Mouse (Mus musculus): ENCODE data around the gene Slc41a3. TPM values are rescaled to one million over a fixed set of nuclear protein-coding genes. Genes with fewer than 3 reads are reported as not detected.
"Not testable (repeated sequence)": the region's sequence is repeated elsewhere in the genome, so short reads cannot be mapped to it uniquely, and the experiment has no call there.

Slc41a3 gene
- polyA plus RNA-seq, 1 experiment from 2014 or later = 8.1 TPM

DNA sequence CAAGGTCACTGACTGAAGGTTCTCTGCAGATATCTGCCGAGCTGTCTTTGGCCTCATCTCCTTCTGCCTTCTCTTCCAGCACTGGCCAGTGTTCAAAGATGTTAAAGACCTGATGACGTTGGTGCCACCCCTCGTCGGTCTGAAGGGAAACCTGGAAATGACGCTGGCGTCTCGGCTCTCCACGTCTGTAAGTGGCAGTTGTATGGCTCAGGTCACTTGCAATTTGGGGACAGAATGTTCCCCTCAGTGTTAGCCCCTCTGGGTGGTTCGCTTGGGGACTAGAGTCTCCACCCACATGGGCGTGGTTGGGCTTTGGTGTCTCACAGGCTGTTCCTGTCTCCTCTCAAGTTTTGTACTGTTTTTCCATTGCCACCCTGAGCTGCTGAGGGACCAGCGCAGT is 20.2 kb downstream of the Slc41a3 start:
- Histone ChIP-seq H3K9ac (replicated peaks; ENCODE audit: low read depth, low read length) (no peak overlapping the region), H3K27ac (ENCODE audit: low read depth, low read length) (no peak overlapping the region), H3K4me2 (ENCODE audit: low read depth, low read length) (no peak overlapping the region), H3K9me3 (ENCODE audit: control insufficient read depth, low read length) (no peaks in the 10 kb centered on the region), H3K4me3 (ENCODE audit: low read depth, low read length) (no peak overlapping the region), H3K36me3 (ENCODE audit: control insufficient read depth, insufficient read depth, low read length) (no peaks in the 10 kb centered on the region), H3K27me3 (ENCODE audit: control insufficient read depth, insufficient read depth, low read length) (no peaks in the 10 kb centered on the region), H3K4me1 (ENCODE audit: control insufficient read depth, insufficient read depth, low read length) (no peaks in the 10 kb centered on the region)
- no peak for ATAC-seq (ENCODE audit: low read depth)
- 69% methylated on average over 11 of the region's 11 CpGs for WGBS

DNA sequence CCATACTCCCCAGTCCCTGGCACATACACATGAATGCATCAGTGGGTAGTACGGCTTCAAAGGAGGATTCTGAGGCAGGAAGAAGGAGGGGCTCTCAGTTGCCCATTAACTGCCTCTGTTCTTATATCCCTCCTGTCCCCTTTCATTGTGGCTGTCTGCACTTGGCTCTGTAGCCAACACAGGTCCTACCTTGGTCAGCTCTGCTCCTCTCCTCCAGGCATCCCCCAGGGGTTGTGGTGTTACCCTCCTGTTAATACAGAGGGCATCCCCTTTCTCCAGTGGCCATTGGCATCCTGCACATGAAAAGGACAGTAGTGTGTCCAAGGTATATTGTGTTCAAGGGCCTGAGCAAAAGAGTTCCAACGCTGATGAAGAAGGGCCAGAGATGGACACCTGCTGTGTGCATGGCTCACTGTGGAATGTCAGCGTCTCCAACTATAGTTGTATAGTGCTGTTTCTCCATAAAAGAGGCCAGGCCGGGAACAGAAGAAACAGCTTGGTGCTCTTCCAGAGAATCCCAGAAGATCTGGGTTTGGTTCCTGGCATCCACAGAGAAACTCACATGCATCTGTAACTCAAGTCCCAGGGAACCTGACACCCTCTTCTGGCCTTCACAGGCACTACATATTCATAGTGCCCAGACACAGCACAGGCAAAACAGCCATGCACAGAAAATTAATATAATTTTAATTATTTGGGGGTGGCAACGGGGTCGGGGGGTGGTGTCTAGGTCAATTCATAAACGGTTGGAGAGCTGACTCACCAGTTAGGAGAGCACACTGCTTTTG is 20.9 kb downstream of the Slc41a3 start:
- Histone ChIP-seq H3K27me3 (ENCODE audit: control insufficient read depth, insufficient read depth, low read length) (no peaks in the 10 kb centered on the region), H3K27ac (ENCODE audit: low read depth, low read length) (no peak overlapping the region), H3K36me3 (ENCODE audit: control insufficient read depth, insufficient read depth, low read length) (no peaks in the 10 kb centered on the region), H3K4me2 (ENCODE audit: low read depth, low read length) (no peak overlapping the region), H3K4me1 (ENCODE audit: control insufficient read depth, insufficient read depth, low read length) (no peaks in the 10 kb centered on the region), H3K4me3 (ENCODE audit: low read depth, low read length) (no peak overlapping the region), H3K9me3 (ENCODE audit: control insufficient read depth, low read length) (no peaks in the 10 kb centered on the region), H3K9ac (replicated peaks; ENCODE audit: low read depth, low read length) (no peak overlapping the region)
- no peak for ATAC-seq (ENCODE audit: low read depth)
- 69% methylated on average over 7 of the region's 7 CpGs for WGBS

DNA sequence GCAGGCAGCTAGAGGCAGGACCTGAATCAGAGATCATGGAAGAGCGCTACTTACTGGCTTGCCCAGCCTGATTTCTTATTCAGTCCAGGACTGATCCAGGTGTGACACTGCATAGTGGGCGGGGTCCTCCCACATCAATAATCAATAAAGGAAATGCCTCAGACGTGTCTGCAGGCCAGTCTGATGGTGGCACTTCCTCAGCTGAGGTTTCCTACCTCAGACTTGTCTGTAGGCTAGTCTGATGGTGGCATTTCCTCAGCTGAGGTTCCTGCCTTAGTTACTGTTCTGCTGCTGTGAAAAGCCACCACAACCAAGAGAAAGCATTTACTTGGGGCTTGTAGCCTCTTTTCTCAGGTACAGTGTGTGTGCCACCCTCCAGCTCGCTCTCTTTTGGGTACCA is 23.0 kb downstream of the Slc41a3 start:
- Histone ChIP-seq H3K4me3 (ENCODE audit: low read depth, low read length) (no peak overlapping the region), H3K36me3 (ENCODE audit: control insufficient read depth, insufficient read depth, low read length) (no peaks in the 10 kb centered on the region), H3K4me1 (ENCODE audit: control insufficient read depth, insufficient read depth, low read length) (no peaks in the 10 kb centered on the region), H3K27ac (ENCODE audit: low read depth, low read length) (no peak overlapping the region), H3K9ac (replicated peaks; ENCODE audit: low read depth, low read length) (no peak overlapping the region), H3K9me3 (ENCODE audit: control insufficient read depth, low read length) (no peaks in the 10 kb centered on the region), H3K4me2 (ENCODE audit: low read depth, low read length) (no peak overlapping the region), H3K27me3 (ENCODE audit: control insufficient read depth, insufficient read depth, low read length) (no peaks in the 10 kb centered on the region)
- WGBS = 86% methylated on average over 4 of the region's 4 CpGs
- ATAC-seq (ENCODE audit: low read depth) = no peak

DNA sequence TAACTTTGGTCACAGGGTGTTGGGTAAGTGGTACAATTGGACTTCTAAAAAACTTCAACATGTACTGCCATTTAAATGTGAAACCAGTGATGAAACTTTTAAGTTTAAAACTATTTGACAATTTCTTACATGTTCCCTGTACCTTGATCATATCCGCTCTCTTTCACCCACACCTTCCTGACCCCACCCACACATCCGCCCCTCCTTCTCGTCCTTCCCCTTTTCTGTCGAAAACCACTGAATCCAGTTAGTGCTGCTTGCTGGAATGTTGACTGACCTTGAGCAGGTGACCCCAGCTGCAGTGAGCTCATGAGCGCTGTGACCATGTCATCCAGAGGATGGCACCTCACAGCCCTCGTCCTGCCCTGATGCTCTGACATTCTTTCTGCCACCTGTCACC is 25.0 kb downstream of the Slc41a3 start:
- H3K36me3 ChIP-seq (ENCODE audit: control insufficient read depth, insufficient read depth, low read length) = no peaks in the 10 kb centered on the region
- H3K27ac ChIP-seq (ENCODE audit: low read depth, low read length) = no peak overlapping the region
- no peaks in the 10 kb centered on the region for H3K27me3 ChIP-seq (ENCODE audit: control insufficient read depth, insufficient read depth, low read length)
- 94% methylated on average over 6 of the region's 6 CpGs for WGBS
- no peak overlapping the region for H3K9ac ChIP-seq (replicated peaks; ENCODE audit: low read depth, low read length)
- no peak for ATAC-seq (ENCODE audit: low read depth)
- no peak overlapping the region for H3K4me2 ChIP-seq (ENCODE audit: low read depth, low read length)
- H3K9me3 ChIP-seq (ENCODE audit: control insufficient read depth, low read length) = no peaks in the 10 kb centered on the region
- no peaks in the 10 kb centered on the region for H3K4me1 ChIP-seq (ENCODE audit: control insufficient read depth, insufficient read depth, low read length)
- H3K4me3 ChIP-seq (ENCODE audit: low read depth, low read length) = no peak overlapping the region

DNA sequence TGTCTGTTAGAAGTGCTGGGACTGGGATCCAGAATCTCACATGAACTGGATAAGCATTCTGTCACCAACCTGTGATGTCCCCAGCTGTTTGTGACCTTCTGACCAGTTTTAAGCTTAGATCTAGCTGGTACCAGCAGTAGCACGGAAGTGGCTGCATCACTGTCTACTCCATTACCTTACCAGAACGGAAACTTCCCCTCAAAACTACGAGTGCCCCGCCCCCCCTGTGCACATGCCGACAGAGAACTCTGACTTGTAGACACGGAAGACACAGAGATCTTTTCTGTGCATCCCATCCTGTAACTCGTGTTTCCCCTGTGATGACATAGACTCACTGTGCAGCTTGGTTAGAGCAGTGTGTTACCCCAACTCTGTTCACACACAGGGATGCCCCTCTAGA is 25.9 kb downstream of the Slc41a3 start:
- Histone ChIP-seq H3K27me3 (ENCODE audit: control insufficient read depth, insufficient read depth, low read length) (no peaks in the 10 kb centered on the region), H3K27ac (ENCODE audit: low read depth, low read length) (no peak overlapping the region), H3K9me3 (ENCODE audit: control insufficient read depth, low read length) (no peaks in the 10 kb centered on the region), H3K4me1 (ENCODE audit: control insufficient read depth, insufficient read depth, low read length) (no peaks in the 10 kb centered on the region), H3K9ac (replicated peaks; ENCODE audit: low read depth, low read length) (no peak overlapping the region), H3K36me3 (ENCODE audit: control insufficient read depth, insufficient read depth, low read length) (no peaks in the 10 kb centered on the region), H3K4me3 (ENCODE audit: low read depth, low read length) (no peak overlapping the region), H3K4me2 (ENCODE audit: low read depth, low read length) (no peak overlapping the region)
- 93% methylated on average over 7 of the region's 7 CpGs for WGBS
- no peak for ATAC-seq (ENCODE audit: low read depth)

DNA sequence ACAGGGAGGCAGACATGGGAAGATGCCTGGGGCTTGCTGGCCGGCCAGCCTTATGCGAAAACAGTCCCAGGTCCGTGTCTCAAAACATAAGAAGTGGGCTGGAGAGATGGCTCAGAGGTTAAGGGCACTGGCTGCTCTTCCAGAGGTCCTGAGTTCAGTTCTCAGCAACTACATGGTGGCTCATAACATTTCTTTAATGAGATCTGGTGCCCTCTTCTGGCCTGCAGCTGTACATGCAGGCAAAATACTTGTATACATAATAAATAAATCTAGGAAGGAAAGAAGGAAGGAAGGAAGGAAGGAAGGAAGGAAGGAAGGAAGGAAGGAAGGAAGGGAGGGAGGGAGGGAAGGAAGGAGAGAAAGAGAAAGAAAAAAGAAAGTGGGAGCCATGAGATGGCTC is 28.0 kb downstream of the Slc41a3 start:
- H3K27ac ChIP-seq (ENCODE audit: low read depth, low read length); ATAC-seq (ENCODE audit: low read depth); H3K36me3 ChIP-seq (ENCODE audit: control insufficient read depth, insufficient read depth, low read length); H3K4me3 ChIP-seq (ENCODE audit: low read depth, low read length); H3K9ac ChIP-seq (replicated peaks; ENCODE audit: low read depth, low read length); H3K27me3 ChIP-seq (ENCODE audit: control insufficient read depth, insufficient read depth, low read length); H3K4me1 ChIP-seq (ENCODE audit: control insufficient read depth, insufficient read depth, low read length); H3K4me2 ChIP-seq (ENCODE audit: low read depth, low read length); H3K9me3 ChIP-seq (ENCODE audit: control insufficient read depth, low read length): not testable (repeated sequence)
- 74% methylated on average over 3 of the region's 3 CpGs for WGBS

DNA sequence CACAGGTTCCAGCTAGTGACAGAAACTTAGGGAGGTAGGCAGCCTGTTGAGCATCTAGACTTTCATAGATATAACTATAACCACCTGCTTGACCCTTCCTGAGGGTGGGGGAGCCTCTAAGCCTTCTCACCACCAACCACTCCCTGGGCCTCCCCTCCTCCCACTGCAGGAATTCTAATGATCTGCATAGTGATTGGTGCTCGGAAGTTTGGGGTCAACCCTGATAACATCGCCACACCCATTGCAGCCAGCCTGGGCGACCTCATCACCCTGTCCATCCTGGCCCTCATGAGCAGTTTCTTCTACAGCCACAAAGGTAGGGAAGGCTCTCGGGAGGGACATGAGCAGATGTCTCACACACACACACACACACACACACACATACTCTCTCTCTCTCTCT is 30.6 kb downstream of the Slc41a3 start:
- H3K9me3 ChIP-seq (ENCODE audit: control insufficient read depth, low read length) = no peaks in the 10 kb centered on the region
- H3K9ac ChIP-seq (replicated peaks; ENCODE audit: low read depth, low read length) = no peak overlapping the region
- no peak overlapping the region for H3K4me2 ChIP-seq (ENCODE audit: low read depth, low read length)
- no peaks in the 10 kb centered on the region for H3K4me1 ChIP-seq (ENCODE audit: control insufficient read depth, insufficient read depth, low read length)
- WGBS = 49% methylated on average over 4 of the region's 4 CpGs
- no peaks in the 10 kb centered on the region for H3K27me3 ChIP-seq (ENCODE audit: control insufficient read depth, insufficient read depth, low read length)
- H3K4me3 ChIP-seq (ENCODE audit: low read depth, low read length) = no peak overlapping the region
- H3K36me3 ChIP-seq (ENCODE audit: control insufficient read depth, insufficient read depth, low read length) = no peaks in the 10 kb centered on the region
- no peak for ATAC-seq (ENCODE audit: low read depth)
- H3K27ac ChIP-seq (ENCODE audit: low read depth, low read length) = no peak overlapping the region

DNA sequence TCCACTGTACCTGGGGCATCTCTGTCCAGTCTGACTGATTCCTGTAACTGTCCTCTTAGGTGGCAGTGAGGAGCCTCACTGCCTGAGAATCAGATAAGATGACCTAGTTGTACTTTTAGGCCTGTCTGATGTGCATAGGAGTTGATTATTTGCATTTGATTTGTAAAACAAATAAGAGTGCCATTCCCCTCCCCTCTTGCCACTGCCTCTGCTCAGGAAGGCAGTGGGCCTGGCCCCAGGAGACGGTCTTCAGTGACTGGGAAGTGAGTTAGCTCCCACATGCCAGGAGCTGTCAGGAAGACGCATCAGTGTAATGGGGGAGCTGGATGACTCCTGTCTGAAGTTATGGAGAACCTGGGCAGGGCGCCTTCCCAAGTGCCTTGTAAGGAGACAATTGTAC is 31.1 kb downstream of the Slc41a3 start:
- Histone ChIP-seq H3K4me2 (ENCODE audit: low read depth, low read length) (no peak overlapping the region), H3K27me3 (ENCODE audit: control insufficient read depth, insufficient read depth, low read length) (no peaks in the 10 kb centered on the region), H3K36me3 (ENCODE audit: control insufficient read depth, insufficient read depth, low read length) (no peaks in the 10 kb centered on the region), H3K4me3 (ENCODE audit: low read depth, low read length) (no peak overlapping the region), H3K27ac (ENCODE audit: low read depth, low read length) (no peak overlapping the region), H3K9ac (replicated peaks; ENCODE audit: low read depth, low read length) (no peak overlapping the region), H3K4me1 (ENCODE audit: control insufficient read depth, insufficient read depth, low read length) (no peaks in the 10 kb centered on the region), H3K9me3 (ENCODE audit: control insufficient read depth, low read length) (no peaks in the 10 kb centered on the region)
- no peak for ATAC-seq (ENCODE audit: low read depth)
- 70% methylated on average over 3 of the region's 3 CpGs for WGBS

DNA sequence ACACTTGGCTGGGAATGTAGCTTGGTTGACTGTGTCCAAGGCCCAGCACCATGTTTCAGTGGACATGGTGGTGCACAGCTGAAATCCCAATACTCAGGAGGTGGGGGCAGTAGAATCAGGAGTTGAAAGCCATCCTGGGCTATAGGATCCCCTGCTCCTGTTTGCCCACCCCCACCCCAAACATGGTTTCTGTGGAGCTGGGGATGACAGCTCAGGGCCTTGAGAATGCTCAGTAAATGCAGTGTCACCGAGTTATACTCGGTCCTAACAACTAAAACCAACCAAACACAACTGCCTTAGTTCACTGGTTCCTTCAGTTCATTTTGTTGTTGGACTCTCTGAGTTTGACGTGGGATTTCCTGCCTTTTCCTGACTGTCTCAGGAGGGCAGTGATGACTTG is 38.5 kb downstream of the Slc41a3 start:
- no peak for ATAC-seq (ENCODE audit: low read depth)
- Histone ChIP-seq H3K27ac (ENCODE audit: low read depth, low read length) (no peak overlapping the region), H3K36me3 (ENCODE audit: control insufficient read depth, insufficient read depth, low read length) (no peaks in the 10 kb centered on the region), H3K9me3 (ENCODE audit: control insufficient read depth, low read length) (no peaks in the 10 kb centered on the region), H3K4me1 (ENCODE audit: control insufficient read depth, insufficient read depth, low read length) (no peaks in the 10 kb centered on the region), H3K4me2 (ENCODE audit: low read depth, low read length) (no peak overlapping the region), H3K4me3 (ENCODE audit: low read depth, low read length) (no peak overlapping the region), H3K9ac (replicated peaks; ENCODE audit: low read depth, low read length) (no peak overlapping the region), H3K27me3 (ENCODE audit: control insufficient read depth, insufficient read depth, low read length) (no peaks in the 10 kb centered on the region)
- 93% methylated on average over 3 of the region's 3 CpGs for WGBS
